Mouse (Mus musculus): ENCODE data around the gene Ubash3b.

Gene Ubash3b

GRCm38 (mm10) chr9:41161413-41161812 lies at the start of gene Ubash3b:
Ubash3b (minus strand) TSS chr9:41161697.
- no peak for DNase-seq

- peak; percentile 95 for DNase-seq
These were observed 45.9 kb upstream of the Ubash3b start for GRCm38 (mm10) chr9:41207130-41208104.

- DNase-seq = no peak
These were observed 45.2 kb upstream of the Ubash3b start for GRCm38 (mm10) chr9:41206717-41207116.

- no peak for DNase-seq
These were observed 43.8 kb upstream of the Ubash3b start for GRCm38 (mm10) chr9:41205267-41205666.

- DNase-seq = no peak
These were observed 38.2 kb upstream of the Ubash3b start for GRCm38 (mm10) chr9:41199456-41200252.

GRCm38 (mm10) chr9:41198501-41199265 lies 37.2 kb upstream of the Ubash3b start:
- DNase-seq = no peak

GRCm38 (mm10) chr9:41195742-41196311 lies 34.3 kb upstream of the Ubash3b start:
- no peak for DNase-seq

- DNase-seq = peak; percentile 77
These were observed 30.2 kb upstream of the Ubash3b start for GRCm38 (mm10) chr9:41191651-41192210.

- peak; percentile 89 for DNase-seq
These were observed 29.4 kb upstream of the Ubash3b start for GRCm38 (mm10) chr9:41190745-41191482.

- no peak for DNase-seq
These were observed 26.4 kb upstream of the Ubash3b start for GRCm38 (mm10) chr9:41187939-41188338.

GRCm38 (mm10) chr9:41187498-41187897 lies 26.0 kb upstream of the Ubash3b start:
- DNase-seq = no peak

- no peak for DNase-seq
These were observed 23.8 kb upstream of the Ubash3b start for GRCm38 (mm10) chr9:41185331-41185730.

- DNase-seq = peak; percentile 54
These were observed 21.1 kb upstream of the Ubash3b start for GRCm38 (mm10) chr9:41182550-41182949.

GRCm38 (mm10) chr9:41181803-41182202 lies 20.3 kb upstream of the Ubash3b start:
- DNase-seq = no peak

GRCm38 (mm10) chr9:41181372-41181771 lies 19.9 kb upstream of the Ubash3b start:
- no peak for DNase-seq

GRCm38 (mm10) chr9:41179056-41179455 lies 17.6 kb upstream of the Ubash3b start:
- no peak for DNase-seq

- DNase-seq = no peak
These were observed 11.7 kb upstream of the Ubash3b start for GRCm38 (mm10) chr9:41173158-41173557.

- DNase-seq = no peak
These were observed 10.9 kb upstream of the Ubash3b start for GRCm38 (mm10) chr9:41172426-41172825.

- no peak for DNase-seq
These were observed 8.5 kb upstream of the Ubash3b start for GRCm38 (mm10) chr9:41170026-41170425.

- DNase-seq = no peak
These were observed 7.2 kb upstream of the Ubash3b start for GRCm38 (mm10) chr9:41168656-41169055.

GRCm38 (mm10) chr9:41168206-41168605 lies 6.7 kb upstream of the Ubash3b start:
- DNase-seq = no peak
